Mouse (Mus musculus) forebrain, embryonic 15.5 days (tissue): ENCODE measurements around the gene Tmem104. TPM values are rescaled to one million over a fixed set of nuclear protein-coding genes. Genes with fewer than 3 reads are reported as not detected.
A peak's percentile ranks its signal among the peaks of the same experiment; 100 is the strongest.

Experiments
- ATAC-seq: fragments of 200-750 bp; cut with Nextera tagmentation; replicated peaks from 2 replicates; pipeline ENCODE4 v1.8.0; 2017; ENCODE audit warnings: mild to moderate bottlenecking, moderate TSS enrichment, moderate library complexity
- H3K27ac ChIP-seq: fragments of 300-500 bp; sonication (generic); replicated peaks from 2 replicates; pipeline ENCODE4 v1.5.1; 2015; ENCODE audit warnings: mild to moderate bottlenecking, inconsistent platforms
- H3K27me3 ChIP-seq: fragments of 300-500 bp; sonication (generic); 2 replicates; pipeline ENCODE4 v1.6.1; 2015; ENCODE audit warnings: inconsistent platforms
- H3K36me3 ChIP-seq: fragments of 300-500 bp; sonication (generic); 2 replicates; pipeline ENCODE4 v1.6.1; 2015; ENCODE audit warnings: mild to moderate bottlenecking, inconsistent platforms
- H3K4me1 ChIP-seq: fragments of 300-500 bp; sonication (generic); 2 replicates; pipeline ENCODE4 v1.6.1; 2015; ENCODE audit warnings: inconsistent platforms
- H3K4me2 ChIP-seq: fragments of 300-500 bp; sonication (generic); replicated peaks from 2 replicates; pipeline ENCODE4 v1.6.1; 2015; ENCODE audit warnings: mild to moderate bottlenecking, inconsistent platforms
- H3K4me3 ChIP-seq: fragments of 300-500 bp; sonication (generic); 2 replicates; pipeline ENCODE4 v1.5.1; 2015; ENCODE audit warnings: mild to moderate bottlenecking, inconsistent platforms
- H3K9ac ChIP-seq: fragments of 300-500 bp; sonication (generic); replicated peaks from 2 replicates; pipeline ENCODE4 v1.6.1; 2015; ENCODE audit warnings: mild to moderate bottlenecking, inconsistent platforms
- H3K9me3 ChIP-seq: fragments of 300-500 bp; sonication (generic); 2 replicates; pipeline ENCODE4 v1.6.1; 2016; ENCODE audit warnings: inconsistent platforms
- WGBS: fragments of 180-500 bp; shearing (Covaris S2); methylation state at CpG from one replicate; pipeline ENCODE4 v1.1.7; 2015; ENCODE audit warnings: mixed read lengths; 5-methylcytosine and 5-hydroxymethylcytosine counted together
- polyA plus RNA-seq: library from polyadenylated mRNA; unstranded; fragments of >200 nt; fragmentation: Nextera tagmentation; extraction: Ambion mirVana; gene quantifications from 2 replicates; pipeline ENCODE4 v1.2.1, GENCODE M21; 2015

Gene Tmem104
- polyA plus RNA-seq, 1 experiment from 2014 or later = 10.8 TPM

DNA sequence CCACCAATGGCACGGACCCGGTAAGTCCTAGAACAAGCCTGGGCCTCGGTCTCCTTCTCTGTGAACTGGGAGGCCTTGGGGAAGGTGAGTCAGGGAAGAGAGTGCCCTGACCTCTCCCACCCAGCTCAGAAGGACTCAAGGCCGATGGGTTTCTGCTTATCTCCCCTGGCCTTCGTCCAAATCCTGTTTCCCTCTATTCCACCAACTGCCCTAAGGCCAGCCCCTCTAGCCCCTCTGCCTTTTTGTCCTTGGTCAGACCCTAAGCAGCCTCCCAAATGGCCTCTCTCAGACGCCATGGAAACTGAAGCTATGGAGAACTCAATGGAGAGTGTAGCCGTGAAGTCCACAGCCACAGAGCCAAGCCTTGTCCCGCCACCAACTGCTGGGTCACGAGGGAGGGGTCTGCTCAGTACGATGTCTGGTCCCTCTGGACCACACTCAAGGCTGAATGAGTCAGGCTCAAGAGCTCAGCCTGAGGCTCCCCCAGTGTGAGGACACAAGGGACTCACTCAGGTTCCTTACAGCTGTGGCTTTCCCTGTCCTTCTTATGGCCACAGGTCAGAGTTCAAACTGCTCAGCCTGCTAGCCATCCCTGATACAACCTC lies 85.7 kb downstream of the Tmem104 start:
- H3K9me3 ChIP-seq = no peaks in the 10 kb centered on the region
- ATAC-seq = no peak
- H3K4me1 ChIP-seq = peaks cover 28% of the 10 kb centered on the region
- H3K9ac ChIP-seq = no peak overlapping the region
- no peak overlapping the region for H3K4me3 ChIP-seq
- H3K36me3 ChIP-seq = peaks cover 12% of the 10 kb centered on the region
- H3K27ac ChIP-seq = no peak overlapping the region
- WGBS = 81% methylated on average over 10 of the region's 10 CpGs
- H3K4me2 ChIP-seq = no peak overlapping the region
- H3K27me3 ChIP-seq = peaks cover 6% of the 10 kb centered on the region

DNA sequence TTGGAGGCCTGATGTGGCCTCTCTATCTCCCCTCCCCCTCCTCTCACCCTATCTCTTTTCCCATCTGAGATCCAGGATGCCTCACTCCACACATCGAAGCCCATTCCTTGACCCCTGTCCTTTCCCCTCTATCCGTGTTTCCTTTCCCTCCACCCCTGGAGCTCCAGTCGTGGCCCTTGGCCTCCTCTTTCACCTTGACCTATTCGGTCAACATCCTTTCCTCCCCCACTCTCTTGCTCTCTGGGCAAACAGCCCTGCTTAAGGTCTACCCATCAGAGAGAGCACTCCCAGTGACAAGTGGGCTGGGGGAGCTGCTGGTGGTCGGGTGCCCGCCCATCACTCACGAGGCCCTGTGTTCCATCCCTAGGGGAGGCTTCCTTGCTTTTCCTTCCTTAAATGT lies 86.4 kb downstream of the Tmem104 start:
- H3K27ac ChIP-seq = no peak overlapping the region
- 78% methylated on average over 7 of the region's 7 CpGs for WGBS
- H3K9ac ChIP-seq = no peak overlapping the region
- no peak overlapping the region for H3K4me2 ChIP-seq
- no peaks in the 10 kb centered on the region; the same call in 1 of the 2 replicates for H3K27me3 ChIP-seq
- ATAC-seq = no peak
- H3K9me3 ChIP-seq = no peaks in the 10 kb centered on the region
- peaks cover 5% of the 10 kb centered on the region; the same call in 1 of the 2 replicates for H3K36me3 ChIP-seq
- no peak overlapping the region for H3K4me3 ChIP-seq
- peaks cover 29% of the 10 kb centered on the region for H3K4me1 ChIP-seq

DNA sequence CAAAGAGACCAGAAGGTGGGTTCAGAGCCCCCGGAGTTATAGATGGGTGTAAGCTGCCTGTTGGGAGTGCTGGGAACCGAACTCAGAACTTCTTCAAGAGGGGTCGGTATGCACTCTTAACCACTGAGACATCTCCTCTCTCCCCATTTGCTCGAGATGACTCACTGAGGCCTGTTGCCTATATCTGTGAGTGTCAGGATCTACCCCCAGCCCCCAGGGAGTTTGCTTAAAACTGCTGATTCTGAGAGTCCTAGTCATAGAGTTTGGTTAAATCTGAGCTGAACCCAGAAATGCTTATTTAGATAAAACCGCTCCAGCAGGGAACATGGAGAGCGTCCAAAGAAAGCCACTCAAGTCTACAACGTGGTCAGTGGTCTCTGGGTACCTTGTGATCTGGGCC lies 86.9 kb downstream of the Tmem104 start:
- Histone ChIP-seq H3K9ac (no peak overlapping the region), H3K4me1 (peaks cover 29% of the 10 kb centered on the region), H3K27me3 (no peaks in the 10 kb centered on the region), H3K4me3 (no peak overlapping the region), H3K9me3 (no peaks in the 10 kb centered on the region), H3K4me2 (no peak overlapping the region), H3K27ac (no peak overlapping the region), H3K36me3 (peaks cover 3% of the 10 kb centered on the region; the same call in 1 of the 2 replicates)
- no peak for ATAC-seq
- WGBS = 88% methylated on average over 7 of the region's 7 CpGs

DNA sequence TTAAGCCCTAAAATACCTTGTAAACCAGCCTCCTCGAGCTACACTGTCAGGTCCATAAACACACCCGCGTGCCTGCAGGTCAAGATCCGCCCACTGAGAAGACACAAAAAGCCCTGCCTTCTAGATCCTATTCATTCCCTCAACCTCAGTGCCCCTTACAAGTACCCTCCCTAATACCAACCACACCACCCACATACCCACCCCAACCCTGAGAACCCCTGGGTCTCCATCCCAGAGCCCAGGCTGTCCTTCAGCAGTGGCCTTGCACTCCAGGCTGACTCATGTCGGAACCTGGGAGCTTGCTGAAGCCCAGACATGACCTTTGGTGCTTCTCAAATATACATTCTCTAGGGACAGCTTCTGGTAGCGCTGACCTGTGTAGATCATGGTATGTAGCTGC lies 87.5 kb downstream of the Tmem104 start:
- H3K4me1 ChIP-seq = peaks cover 29% of the 10 kb centered on the region
- no peak overlapping the region for H3K9ac ChIP-seq
- WGBS = 93% methylated on average over 6 of the region's 6 CpGs
- no peaks in the 10 kb centered on the region for H3K27me3 ChIP-seq
- H3K36me3 ChIP-seq = no peaks in the 10 kb centered on the region
- H3K9me3 ChIP-seq = no peaks in the 10 kb centered on the region
- no peak overlapping the region for H3K4me3 ChIP-seq
- no peak for ATAC-seq
- no peak overlapping the region for H3K27ac ChIP-seq
- H3K4me2 ChIP-seq = no peak overlapping the region

DNA sequence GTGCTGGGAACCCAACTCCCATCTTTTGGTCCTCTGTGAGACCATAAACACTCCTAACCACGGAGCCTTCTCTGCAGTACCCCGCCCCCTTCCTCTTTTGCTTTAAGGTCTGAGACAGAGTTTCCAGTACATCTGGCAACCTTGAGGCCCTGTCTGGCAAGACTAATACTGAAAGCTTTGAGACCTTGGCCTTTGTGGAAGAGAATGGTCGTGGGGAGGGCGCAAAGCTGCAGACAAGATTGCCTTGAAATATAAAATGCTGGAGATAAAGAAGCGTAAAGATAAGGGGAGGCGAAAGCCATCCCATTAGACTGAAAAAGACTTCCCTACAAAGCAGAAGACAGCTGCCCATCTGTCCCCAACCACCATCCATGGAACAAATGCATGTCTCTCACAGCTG lies 88.2 kb downstream of the Tmem104 start:
- H3K9me3 ChIP-seq = no peaks in the 10 kb centered on the region
- 91% methylated on average over 6 of the region's 6 CpGs for WGBS
- no peaks in the 10 kb centered on the region for H3K27me3 ChIP-seq
- peaks cover 26% of the 10 kb centered on the region for H3K4me1 ChIP-seq
- H3K9ac ChIP-seq = peak overlapping the region; percentile 75; the same call in 1 of the 2 replicates
- no peak overlapping the region for H3K27ac ChIP-seq
- peak overlapping the region; percentile 82; the same call in 1 of the 2 replicates for H3K4me2 ChIP-seq
- H3K4me3 ChIP-seq = peak overlapping the region; percentile 72; the same call in 1 of the 2 replicates
- no peaks in the 10 kb centered on the region for H3K36me3 ChIP-seq
- no peak for ATAC-seq

DNA sequence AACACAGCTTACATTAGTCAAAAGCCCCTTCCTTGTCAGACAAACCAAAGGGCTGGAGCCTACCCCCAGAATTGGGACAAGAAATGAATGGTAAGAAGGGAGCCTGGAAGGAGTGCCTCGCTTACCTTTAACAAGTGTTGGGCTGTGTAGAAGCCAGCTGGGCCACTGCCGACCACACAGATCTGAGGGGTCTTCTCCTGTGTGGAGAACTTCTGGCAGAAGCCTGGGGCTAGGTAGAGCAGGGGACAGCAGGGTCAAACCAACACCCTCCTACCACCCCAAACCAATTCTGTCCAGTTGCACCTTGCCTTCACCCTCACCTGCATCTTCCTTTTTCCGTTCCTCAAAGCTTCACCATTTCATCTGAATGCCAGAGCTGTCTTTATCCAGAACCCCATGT lies 88.7 kb downstream of the Tmem104 start:
- Histone ChIP-seq H3K4me1 (peaks cover 26% of the 10 kb centered on the region), H3K9ac (peak overlapping the region; percentile 75), H3K27me3 (no peaks in the 10 kb centered on the region), H3K36me3 (no peaks in the 10 kb centered on the region), H3K27ac (peak overlapping the region; percentile 91), H3K9me3 (no peaks in the 10 kb centered on the region), H3K4me2 (peak overlapping the region; percentile 82), H3K4me3 (peak overlapping the region; percentile 72)
- WGBS = 58% methylated on average over 3 of the region's 3 CpGs
- no peak for ATAC-seq

DNA sequence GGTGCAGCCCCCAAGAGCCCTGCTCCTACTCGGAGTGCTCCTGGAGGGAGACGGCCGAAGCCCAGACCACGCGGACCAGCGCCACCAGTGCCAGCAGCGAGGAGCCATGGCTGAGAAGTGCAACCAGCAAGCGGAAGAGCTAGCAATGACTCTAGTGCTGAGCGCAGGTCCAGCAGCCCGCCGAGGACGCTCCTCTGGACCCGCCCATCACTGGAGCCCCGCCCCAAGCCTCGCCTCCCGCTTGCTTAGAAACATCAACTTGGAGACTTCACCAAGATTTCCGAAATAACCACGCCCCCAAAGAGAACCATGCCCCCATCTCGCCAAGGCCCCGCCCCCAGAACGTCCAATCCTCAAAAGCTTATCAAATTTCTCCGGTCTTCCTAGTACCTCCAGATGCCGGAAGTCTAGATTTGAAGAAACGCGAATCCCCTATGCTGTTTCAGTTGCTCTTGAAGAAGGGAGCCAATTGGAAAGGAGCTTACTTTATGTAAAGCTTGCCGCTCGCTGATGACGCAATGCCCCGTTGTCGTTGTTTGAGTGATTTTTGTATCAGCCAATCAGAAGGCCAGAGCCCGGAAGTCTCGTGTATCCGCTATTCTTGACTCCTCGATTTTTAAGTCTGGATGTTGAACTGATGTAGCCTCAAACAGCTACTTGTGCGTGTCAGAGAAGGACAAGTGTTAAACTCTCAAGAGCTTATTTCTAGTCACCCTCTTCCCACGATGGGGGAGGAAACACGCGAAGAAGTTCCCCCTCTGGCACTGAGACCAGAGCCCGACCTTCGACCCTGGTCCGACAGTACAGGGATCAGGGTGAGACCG lies 89.7 kb downstream of the Tmem104 start, which contains the start of gene Fdxr:
Fdxr (minus strand) TSS at position 271 of the 824 bp plus-strand sequence.
- Histone ChIP-seq H3K4me3 (peak within 1 kb of the TSS; percentile 72), H3K4me2 (peak within 1 kb of the TSS; percentile 82), H3K4me1 (peaks cover 26% of the 10 kb centered on the region), H3K36me3 (no peaks in the 10 kb centered on the region), H3K27me3 (no peaks in the 10 kb centered on the region), H3K9me3 (no peaks in the 10 kb centered on the region), H3K9ac (peak within 1 kb of the TSS; percentile 75), H3K27ac (peak within 1 kb of the TSS; percentile 91)
- ATAC-seq = peak; percentile 97
- under 1% methylated on average over 42 of the region's 42 CpGs for WGBS

DNA sequence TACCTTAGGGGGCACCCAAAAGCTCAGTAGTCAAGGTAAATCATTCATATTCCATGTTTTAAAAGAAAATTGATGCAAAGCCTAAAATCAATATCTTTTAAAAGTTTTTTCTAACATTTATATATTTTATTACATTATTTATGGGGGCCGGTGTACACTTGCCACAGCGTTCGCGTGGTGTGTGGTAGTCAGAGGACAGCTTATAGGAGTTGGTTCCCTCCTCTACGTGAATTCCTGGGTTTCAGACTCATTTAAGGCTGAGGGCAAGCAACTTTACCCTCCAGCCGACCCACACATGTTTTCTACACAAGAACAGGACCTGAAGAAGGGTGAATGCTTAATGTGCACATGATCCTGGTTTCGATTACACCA lies 90.3 kb downstream of the Tmem104 start:
- Histone ChIP-seq H3K4me1 (peaks cover 26% of the 10 kb centered on the region), H3K27me3 (no peaks in the 10 kb centered on the region), H3K9ac (peak overlapping the region; percentile 61), H3K9me3 (no peaks in the 10 kb centered on the region), H3K27ac (peak overlapping the region; percentile 91), H3K36me3 (no peaks in the 10 kb centered on the region), H3K4me2 (peak overlapping the region; percentile 82), H3K4me3 (peak overlapping the region; percentile 72)
- ATAC-seq = no peak
- WGBS = 21% methylated on average over 7 of the region's 7 CpGs

DNA sequence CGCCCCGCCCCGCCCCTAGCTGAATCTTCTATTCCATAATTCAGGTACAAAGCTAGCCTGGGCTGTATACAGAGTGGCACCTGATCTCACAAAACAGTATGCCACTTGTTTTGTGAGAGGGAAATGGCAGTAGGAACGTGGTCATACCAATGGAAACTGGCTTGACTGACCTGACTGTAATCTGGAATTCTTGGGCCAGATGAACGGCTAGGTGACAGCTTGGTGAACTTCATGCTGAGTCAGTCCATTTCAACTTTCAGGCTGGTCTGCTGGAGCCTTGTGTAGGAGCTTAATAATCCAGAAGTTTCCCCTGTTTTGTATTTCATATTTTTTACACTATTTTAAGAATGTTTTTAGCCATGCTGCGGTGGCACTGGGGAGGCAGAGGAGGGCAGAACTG lies 90.9 kb downstream of the Tmem104 start:
- WGBS = 78% methylated on average over 6 of the region's 6 CpGs
- no peak overlapping the region for H3K4me3 ChIP-seq

DNA sequence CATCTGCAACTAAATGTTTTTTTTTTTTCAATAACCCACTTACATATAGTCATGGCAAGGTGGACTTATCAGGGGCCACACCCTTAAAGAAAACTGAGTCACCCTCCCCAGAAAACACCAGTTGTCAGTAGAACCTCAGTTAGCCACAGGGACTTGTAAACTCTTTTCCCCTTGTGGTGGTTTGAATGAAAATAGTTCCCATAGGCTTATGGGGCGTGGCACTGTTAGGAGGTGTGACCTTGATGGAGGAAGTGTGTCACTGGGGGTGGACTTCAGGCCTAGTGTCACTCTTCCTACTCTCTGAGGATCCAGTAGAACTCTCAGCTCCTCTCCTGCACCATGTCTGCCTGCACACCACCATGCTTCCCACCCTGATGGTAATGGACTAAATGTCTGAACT lies 92.4 kb downstream of the Tmem104 start:
- Histone ChIP-seq H3K4me3 (no peak overlapping the region), H3K9me3 (no peaks in the 10 kb centered on the region), H3K4me1 (peaks cover 24% of the 10 kb centered on the region), H3K4me2 (no peak overlapping the region), H3K27ac (no peak overlapping the region), H3K36me3 (no peaks in the 10 kb centered on the region), H3K9ac (no peak overlapping the region), H3K27me3 (no peaks in the 10 kb centered on the region)
- 79% methylated on average over 1 of the region's 1 CpGs for WGBS
- no peak for ATAC-seq

More for the DNA sequence above, 90.9 kb downstream of the Tmem104 start:
- H3K27me3 ChIP-seq = no peaks in the 10 kb centered on the region
- no peak overlapping the region for H3K4me2 ChIP-seq
- no peak overlapping the region for H3K27ac ChIP-seq
- no peak for ATAC-seq
- peaks cover 26% of the 10 kb centered on the region for H3K4me1 ChIP-seq
- peak overlapping the region; percentile 61; the same call in 1 of the 2 replicates for H3K9ac ChIP-seq
- no peaks in the 10 kb centered on the region for H3K36me3 ChIP-seq
- no peaks in the 10 kb centered on the region for H3K9me3 ChIP-seq

DNA sequence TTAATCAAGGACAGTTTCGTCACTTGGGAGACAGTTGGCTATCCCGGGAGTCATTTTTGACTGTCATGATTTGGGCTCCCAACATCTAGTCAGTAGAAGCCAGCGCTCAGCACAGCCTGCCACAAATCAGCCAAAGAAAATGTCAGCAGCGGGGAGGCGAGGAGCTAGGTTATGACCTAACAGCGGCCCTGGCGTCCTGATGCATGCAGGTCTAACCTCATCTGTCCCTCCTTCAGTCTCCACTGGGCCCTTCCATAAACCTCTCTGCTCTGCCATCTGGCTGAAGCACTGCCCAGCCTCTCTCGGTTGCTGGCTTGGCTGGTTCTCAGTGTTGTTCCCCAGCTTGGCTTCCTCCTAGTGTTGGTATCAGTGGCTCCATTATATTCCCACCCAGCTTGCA lies 95.0 kb downstream of the Tmem104 start:
- H3K9ac ChIP-seq = no peak overlapping the region
- peaks cover 22% of the 10 kb centered on the region for H3K4me1 ChIP-seq
- H3K4me3 ChIP-seq = no peak overlapping the region
- no peak overlapping the region for H3K4me2 ChIP-seq
- no peaks in the 10 kb centered on the region for H3K36me3 ChIP-seq
- no peaks in the 10 kb centered on the region for H3K9me3 ChIP-seq
- no peak for ATAC-seq
- WGBS = 81% methylated on average over 8 of the region's 8 CpGs
- H3K27me3 ChIP-seq = no peaks in the 10 kb centered on the region
- H3K27ac ChIP-seq = peak overlapping the region; percentile 19; the same call in 1 of the 2 replicates

DNA sequence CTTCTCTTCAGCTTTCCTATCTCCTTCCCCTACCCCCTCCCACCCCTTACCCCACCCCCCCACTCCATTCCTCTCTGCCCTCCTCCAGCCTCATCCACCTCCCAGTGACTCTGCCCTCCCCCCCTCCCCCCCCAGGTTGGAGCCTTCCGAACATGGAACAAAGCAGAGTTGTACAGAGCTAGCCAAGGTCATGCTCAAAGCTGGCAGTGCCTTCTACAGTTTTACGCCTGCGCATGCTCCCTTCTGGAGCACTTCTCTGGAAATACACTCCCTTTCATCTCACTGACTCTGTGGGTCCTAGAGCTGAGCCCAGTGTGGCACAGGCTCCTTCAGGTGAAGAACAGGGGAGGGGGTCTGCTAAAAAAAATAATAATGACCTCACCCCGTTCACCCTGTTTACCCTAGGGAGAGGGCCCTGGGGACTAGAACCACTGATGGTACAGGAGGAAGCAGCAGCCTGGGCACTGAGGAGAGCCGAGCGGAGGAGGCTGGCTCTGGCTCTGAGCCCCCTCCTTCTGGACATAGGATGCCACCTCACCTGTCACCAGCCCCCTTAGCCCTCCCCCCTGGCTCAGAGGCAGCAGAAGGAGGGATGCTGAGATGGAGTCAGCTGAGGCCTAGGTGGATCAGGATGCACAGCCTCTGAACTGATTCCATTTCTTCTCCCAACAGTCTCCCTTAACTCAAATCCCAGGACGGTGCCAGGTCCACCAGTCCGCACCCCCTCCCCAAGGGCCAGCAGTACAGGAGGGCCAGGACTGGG lies 95.6 kb downstream of the Tmem104 start:
- no peak overlapping the region for H3K4me2 ChIP-seq
- no peaks in the 10 kb centered on the region for H3K9me3 ChIP-seq
- peaks cover 18% of the 10 kb centered on the region for H3K4me1 ChIP-seq
- no peaks in the 10 kb centered on the region for H3K27me3 ChIP-seq
- no peak overlapping the region for H3K9ac ChIP-seq
- H3K36me3 ChIP-seq = no peaks in the 10 kb centered on the region
- WGBS = 90% methylated on average over 8 of the region's 8 CpGs
- no peak overlapping the region for H3K4me3 ChIP-seq
- no peak for ATAC-seq
- H3K27ac ChIP-seq = no peak overlapping the region
